Mouse (Mus musculus): ENCODE data around the gene Pdxp.

- TF ChIP-seq CTCF (IDR thresholded peaks at IDR 0.05; ENCODE audit: low read depth) (peak; percentile 76), EP300 (optimal IDR thresholded peaks at IDR 0.05) (no peak)
These were observed 1.7 kb upstream of the Pdxp start for GRCm38 (mm10) chr15:78912040-78912439.
